Mouse (Mus musculus) small intestine, adult 2 months (tissue): ENCODE results near the gene Mutyh.

Experiments used
- CTCF ChIP-seq: fragments of 200-500 bp; IDR thresholded peaks from 2 replicates; pipeline ENCODE4 v1.5.1; 2012; ENCODE audit warnings: low read depth, mild to moderate bottlenecking, control low read depth, inconsistent platforms, low read length, moderate library complexity, mixed read lengths; ENCODE audit not compliant: insufficient replicate concordance, insufficient read length; ENCODE audit errors: extremely low read depth
- POLR2A ChIP-seq: fragments of 200-500 bp; IDR thresholded peaks from 2 replicates; pipeline ENCODE4 v1.6.1; 2012; ENCODE audit warnings: low read depth, mild to moderate bottlenecking, control low read depth, inconsistent platforms, low read length, moderate library complexity

- TF ChIP-seq POLR2A, result no peak
- no peak for TF ChIP-seq CTCF
Measured at GRCm38 (mm10) chr4:116796442-116797110, 10.9 kb upstream of the Mutyh start.
